Mouse (Mus musculus): Measurements from ENCODE around the gene Ak5.

- no peak for TF ChIP-seq POLR2A (IDR thresholded peaks at IDR 0.05; ENCODE audit: low read depth, low read length)
- no peak for TF ChIP-seq CTCF (conservative IDR thresholded peaks at IDR 0.05; ENCODE audit: insufficient read depth, insufficient read length, low read depth, low read length)
Measured at GRCm38 (mm10) chr3:152579984-152580591, 88.1 kb downstream of the Ak5 start.
